Mouse (Mus musculus) layer of hippocampus, postnatal 10 days (tissue): ENCODE results near the gene Rnf41. TPM values are rescaled to one million over a fixed set of nuclear protein-coding genes. Genes with fewer than 3 reads are reported as not detected.

Source experiments
- DNase-seq, 2 experiments: peaks; one replicate each; pipeline ENCODE4 v3.0.0; 2021; ENCODE audit warnings: low spot score in 2 of 2
- total RNA-seq, 2 experiments: library from RNA; stranded (reverse); gene quantifications; 2 replicates each; pipeline ENCODE4 v1.2.3; 2021

Rnf41 gene
- total RNA-seq, 2 experiments from 2014 or later: 76.0 to 78.2 TPM

GRCm38 (mm10) chr10:128382482-128382881 lies 29.0 kb upstream of the Rnf41 start:
- DNase-seq: no peak

- DNase-seq: no peak
These were observed 25.6 kb upstream of the Rnf41 start for GRCm38 (mm10) chr10:128385902-128386301.

- DNase-seq: no peak
These were observed 22.5 kb upstream of the Rnf41 start for GRCm38 (mm10) chr10:128388941-128389340.

GRCm38 (mm10) chr10:128389570-128389969 lies 21.9 kb upstream of the Rnf41 start:
- no peak for DNase-seq

GRCm38 (mm10) chr10:128390366-128390765 lies 21.1 kb upstream of the Rnf41 start:
- DNase-seq: no peak

GRCm38 (mm10) chr10:128391850-128392249 lies 19.6 kb upstream of the Rnf41 start:
- no peak for DNase-seq

- DNase-seq: no peak
These were observed 15.3 kb upstream of the Rnf41 start for GRCm38 (mm10) chr10:128396017-128396673.

GRCm38 (mm10) chr10:128396716-128397264 lies 14.7 kb upstream of the Rnf41 start:
- no peak for DNase-seq

- no peak for DNase-seq
These were observed 14.0 kb upstream of the Rnf41 start for GRCm38 (mm10) chr10:128397466-128397865.

GRCm38 (mm10) chr10:128400338-128400737 lies 11.1 kb upstream of the Rnf41 start:
- DNase-seq: no peak

GRCm38 (mm10) chr10:128401056-128401455 lies 10.4 kb upstream of the Rnf41 start, which contains the start of gene Slc39a5:
Gene Slc39a5 (minus strand): TSS chr10:128401229.
- DNase-seq: no peak

GRCm38 (mm10) chr10:128401638-128402037 lies 9.8 kb upstream of the Rnf41 start:
- no peak for DNase-seq

GRCm38 (mm10) chr10:128403931-128404330 lies 7.5 kb upstream of the Rnf41 start:
- DNase-seq: no peak

- DNase-seq: peak; percentile 54 to 62
These were observed 2.6 kb upstream of the Rnf41 start for GRCm38 (mm10) chr10:128408591-128409535.

- peak; percentile 97 to 98 for DNase-seq
These were observed 1.5 kb upstream of the Rnf41 start for GRCm38 (mm10) chr10:128409692-128410559.

GRCm38 (mm10) chr10:128410560-128410845 lies 954 bp upstream of the Rnf41 start:
- no peak for DNase-seq

GRCm38 (mm10) chr10:128412055-128412381 lies 561 bp downstream of the Rnf41 start:
- DNase-seq: no peak

- DNase-seq: no peak
These were observed 1.1 kb downstream of the Rnf41 start for GRCm38 (mm10) chr10:128412558-128412957.

GRCm38 (mm10) chr10:128413076-128413475 lies 1.6 kb downstream of the Rnf41 start:
- no peak for DNase-seq

- DNase-seq: no peak
These were observed 3.4 kb downstream of the Rnf41 start for GRCm38 (mm10) chr10:128414848-128415247.

GRCm38 (mm10) chr10:128422426-128422825 lies 11.0 kb downstream of the Rnf41 start:
- no peak for DNase-seq
